Mouse (Mus musculus): ENCODE results near the gene Gpc4. TPM values are rescaled to one million over a fixed set of nuclear protein-coding genes. Genes with fewer than 3 reads are reported as not detected.

The Gpc4 gene
- total RNA-seq, 2 experiments from 2014 or later: 215 to 219 TPM

- no peak for DNase-seq (ENCODE audit: low spot score in 2 of 2)
These were observed 13.5 kb downstream of the Gpc4 start for GRCm38 (mm10) chrX:52151555-52151954.

GRCm38 (mm10) chrX:52151100-52151499, 14.0 kb downstream of the Gpc4 start:
- no peak for DNase-seq (ENCODE audit: low spot score in 2 of 2)

DNA sequence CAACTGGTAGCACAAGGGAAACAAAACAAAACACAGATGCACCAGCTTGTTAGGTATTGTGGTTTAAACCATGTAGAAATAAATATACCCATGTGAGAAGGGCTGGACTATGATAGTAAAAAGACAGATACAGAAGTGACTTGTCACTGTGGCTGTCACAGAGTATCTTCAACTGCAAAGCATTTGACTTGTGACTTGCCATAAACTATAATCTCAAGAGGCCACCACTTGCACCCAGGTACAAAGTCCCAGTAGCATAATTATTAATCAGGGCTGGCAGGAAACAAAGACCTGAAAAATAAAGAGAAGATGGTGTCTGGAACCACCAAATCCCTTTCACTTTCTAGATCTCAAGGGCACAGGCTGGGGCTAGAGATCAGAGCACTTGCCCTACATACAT, 19.5 kb downstream of the Gpc4 start:
- no peak for DNase-seq (ENCODE audit: low spot score in 2 of 2)

- DNase-seq (ENCODE audit: low spot score in 2 of 2): no peak
These were observed 20.6 kb downstream of the Gpc4 start for GRCm38 (mm10) chrX:52144491-52144890.

- no peak for DNase-seq (ENCODE audit: low spot score in 2 of 2)
These were observed 24.7 kb downstream of the Gpc4 start for GRCm38 (mm10) chrX:52140316-52140715.

DNA sequence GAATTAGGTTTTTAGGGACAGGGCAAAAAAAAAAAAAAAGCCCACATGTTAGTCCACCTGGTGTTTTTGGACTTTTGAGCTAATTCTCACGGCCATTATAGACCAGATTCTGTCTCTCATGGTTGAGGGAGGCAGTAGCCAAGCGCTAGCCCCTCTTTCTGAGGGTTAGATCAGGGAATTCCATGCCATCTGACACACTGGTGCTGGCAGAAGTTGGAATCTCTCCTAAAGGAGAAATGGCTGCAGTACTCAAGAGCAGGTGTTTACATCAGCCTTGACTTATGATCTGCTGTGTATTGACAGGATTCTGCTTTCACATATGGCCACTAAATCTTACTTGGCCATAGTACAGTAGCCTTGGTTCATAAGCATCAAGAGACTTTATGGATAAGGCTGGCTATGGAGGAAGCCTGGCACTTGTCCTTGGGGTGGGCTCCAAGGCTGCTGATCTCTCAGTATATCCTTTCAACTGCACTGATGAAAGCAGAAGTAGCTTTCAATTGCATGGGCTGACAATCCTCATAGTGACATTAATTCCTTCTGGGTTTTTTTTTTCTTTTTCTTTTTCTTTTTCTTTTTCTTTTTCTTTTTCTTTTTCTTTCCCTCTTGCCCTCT, 26.5 kb downstream of the Gpc4 start:
- no peak for DNase-seq (ENCODE audit: low spot score in 2 of 2)

GRCm38 (mm10) chrX:52138033-52138432, 27.0 kb downstream of the Gpc4 start:
- no peak for DNase-seq (ENCODE audit: low spot score in 2 of 2)

DNA sequence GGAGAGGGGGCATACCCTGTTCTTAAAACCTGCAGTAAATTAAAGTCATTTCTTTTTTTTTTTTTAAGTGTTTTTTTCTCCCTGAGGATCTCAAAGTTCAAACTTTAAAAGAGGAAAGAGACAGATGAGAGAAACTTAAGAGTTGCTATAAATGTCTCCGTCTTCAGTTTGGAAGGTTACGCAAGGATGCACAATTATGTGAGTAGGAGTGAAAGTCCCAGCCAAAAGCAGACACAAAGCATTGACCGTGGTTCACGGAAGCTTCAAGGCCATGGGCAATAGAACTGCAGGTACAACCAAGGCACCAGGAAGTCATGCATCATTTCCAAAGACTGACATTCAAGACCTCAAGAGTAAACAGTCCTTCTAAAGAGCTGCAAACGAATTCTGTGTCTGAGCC, 28.5 kb downstream of the Gpc4 start:
- DNase-seq (ENCODE audit: low spot score in 2 of 2): no peak

DNA sequence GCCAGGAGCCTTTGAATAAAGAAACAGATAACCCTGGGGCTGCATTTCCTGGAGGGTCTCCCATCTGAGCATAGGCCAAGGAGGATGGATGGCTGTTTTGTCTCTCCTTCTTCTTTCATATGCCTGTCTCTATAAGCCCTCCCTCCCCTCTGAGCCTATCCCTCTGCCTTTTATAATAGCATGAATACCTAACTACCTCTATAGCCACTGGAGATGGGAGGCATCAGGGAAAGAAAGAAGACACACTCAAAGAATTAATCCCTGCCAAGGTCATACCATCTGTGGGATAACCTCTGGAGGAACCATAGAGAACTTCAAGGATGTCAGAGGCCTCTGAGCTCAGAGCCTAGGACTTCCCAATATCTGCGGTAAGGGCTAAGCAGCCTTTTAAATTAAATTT, 35.4 kb downstream of the Gpc4 start:
- DNase-seq (ENCODE audit: low spot score in 2 of 2): no peak

GRCm38 (mm10) chrX:52128794-52129193, 36.3 kb downstream of the Gpc4 start:
- no peak for DNase-seq (ENCODE audit: low spot score in 2 of 2)

- DNase-seq (ENCODE audit: low spot score in 2 of 2): no peak
These were observed 51.4 kb downstream of the Gpc4 start for GRCm38 (mm10) chrX:52113651-52114050.

DNA sequence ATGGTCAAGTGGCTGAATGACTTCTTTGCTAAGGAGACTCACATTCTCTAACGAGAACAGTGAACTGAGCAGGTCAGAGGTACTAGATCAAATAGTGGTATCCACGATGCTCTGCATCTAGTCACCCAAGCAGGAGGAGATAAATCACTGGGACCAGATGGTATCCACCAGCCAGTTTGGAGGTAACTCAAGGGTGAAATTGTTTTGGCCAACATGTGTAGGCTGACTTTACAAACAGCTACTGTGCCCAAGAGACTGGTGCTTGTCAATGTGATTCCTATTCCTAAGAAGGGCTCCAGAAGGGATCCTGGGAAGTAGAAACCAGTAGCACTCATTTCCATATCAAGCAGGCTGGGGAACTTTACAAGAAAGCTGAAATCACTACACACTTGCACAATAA, 55.4 kb downstream of the Gpc4 start:
- no peak for DNase-seq (ENCODE audit: low spot score in 2 of 2)

- DNase-seq (ENCODE audit: low spot score in 2 of 2): no peak
These were observed 56.1 kb downstream of the Gpc4 start for GRCm38 (mm10) chrX:52108966-52109365.

- no peak for DNase-seq (ENCODE audit: low spot score in 2 of 2)
These were observed 61.3 kb downstream of the Gpc4 start for GRCm38 (mm10) chrX:52103771-52104170.

- no peak for DNase-seq (ENCODE audit: low spot score in 2 of 2)
These were observed 63.1 kb downstream of the Gpc4 start for GRCm38 (mm10) chrX:52101940-52102339.

DNA sequence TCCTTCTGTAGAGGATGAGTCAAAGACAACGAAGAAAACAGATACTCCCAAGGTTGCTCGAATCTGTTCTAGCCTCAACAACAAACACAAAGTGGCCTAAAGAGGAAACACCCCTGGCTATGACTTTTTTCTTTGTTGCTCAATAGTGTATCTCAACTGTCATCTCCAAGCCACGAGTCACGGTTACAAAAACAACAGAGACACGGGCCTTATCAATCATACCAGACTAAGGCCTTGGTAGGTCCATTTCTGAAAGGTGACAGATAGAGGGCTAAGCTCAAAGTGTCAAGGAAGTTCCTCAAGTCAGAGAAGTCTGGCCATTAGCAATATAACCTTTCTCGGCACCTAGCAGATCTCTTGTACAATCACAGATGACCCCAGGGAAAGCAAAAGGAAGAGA, 63.6 kb downstream of the Gpc4 start:
- no peak for DNase-seq (ENCODE audit: low spot score in 2 of 2)

DNA sequence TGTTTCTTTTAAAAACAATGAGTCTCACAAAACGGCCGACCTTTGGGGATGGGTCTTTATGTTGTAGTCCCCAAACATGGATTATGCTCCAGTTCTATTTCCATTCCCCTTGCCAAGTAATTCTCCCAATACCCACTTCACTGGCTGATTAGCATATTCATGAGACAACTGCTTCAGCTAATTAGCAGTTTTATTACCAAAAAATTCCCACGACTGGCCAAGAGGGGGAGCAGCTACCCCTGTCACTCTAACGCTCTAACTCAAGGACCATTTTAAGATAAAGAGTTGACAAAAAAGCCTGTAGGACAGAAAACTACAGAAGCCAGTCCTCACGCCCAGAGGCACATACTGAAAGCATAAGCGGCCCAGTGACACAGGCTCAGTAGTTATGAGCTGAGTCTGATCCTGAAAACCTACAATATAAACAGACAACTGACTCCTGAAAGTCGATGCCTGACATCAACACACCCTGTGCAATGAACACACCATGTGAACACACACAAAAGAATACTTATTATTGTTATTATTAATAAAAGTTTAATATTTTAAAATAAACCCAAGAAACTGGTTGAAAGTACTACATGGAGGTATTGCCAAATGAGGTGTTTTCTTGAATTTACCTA, 77.2 kb downstream of the Gpc4 start:
- DNase-seq (ENCODE audit: low spot score in 2 of 2): peak in 1 of 2 experiments; percentile 7

- DNase-seq (ENCODE audit: low spot score in 2 of 2): no peak
These were observed 78.0 kb downstream of the Gpc4 start for GRCm38 (mm10) chrX:52086885-52087573.

- no peak for DNase-seq (ENCODE audit: low spot score in 2 of 2)
These were observed 81.5 kb downstream of the Gpc4 start for GRCm38 (mm10) chrX:52083557-52083956.

DNA sequence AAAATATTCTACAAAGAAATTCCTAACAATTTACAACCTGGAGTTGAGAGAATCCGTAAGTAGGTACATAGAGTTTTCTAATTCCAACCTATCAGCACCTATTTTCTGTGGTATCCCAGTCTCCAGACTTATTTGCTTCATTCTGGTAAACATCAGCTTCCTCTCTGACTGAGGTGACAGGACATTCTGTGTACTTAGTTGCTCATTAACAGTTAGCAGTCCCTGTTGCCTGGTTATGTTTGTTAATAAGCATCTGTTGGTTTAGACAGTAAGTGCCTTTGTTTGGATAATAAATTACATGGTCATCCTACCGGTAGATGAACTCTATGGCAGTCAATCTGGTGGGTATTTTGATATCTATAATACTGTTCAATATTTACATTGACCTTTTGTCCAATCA, 92.6 kb downstream of the Gpc4 start:
- no peak for DNase-seq (ENCODE audit: low spot score in 2 of 2)

- DNase-seq (ENCODE audit: low spot score in 2 of 2): no peak
These were observed 111.6 kb downstream of the Gpc4 start for GRCm38 (mm10) chrX:52053416-52053815.

GRCm38 (mm10) chrX:52052011-52052410, 113.0 kb downstream of the Gpc4 start:
- DNase-seq (ENCODE audit: low spot score in 2 of 2): peak in 1 of 2 experiments; percentile 11

GRCm38 (mm10) chrX:52050941-52051340, 114.1 kb downstream of the Gpc4 start:
- no peak for DNase-seq (ENCODE audit: low spot score in 2 of 2)

Data from gastrocnemius, postnatal 4 days (tissue).